Mouse (Mus musculus) CH12.LX (cell line): ENCODE data around the gene Trim44.

Experiments
- CTCF ChIP-seq, 2 experiments: IDR thresholded peaks in 1 of 2; conservative IDR thresholded peaks in 1 of 2; 2 replicates each; pipeline ENCODE4 v1.5.1; 2011 to 2012; ENCODE audit warnings: low read depth in 2 of 2, low read length in 2 of 2, improper control_type of control experiment in 1 of 2, inconsistent platforms in 1 of 2, mild to moderate bottlenecking in 1 of 2, moderate library complexity in 1 of 2
- EP300 ChIP-seq: IDR thresholded peaks from 2 replicates; pipeline ENCODE4 v1.6.1; 2011; ENCODE audit warnings: low read length, improper control_type of control experiment
- GABPA ChIP-seq: IDR thresholded peaks from 2 replicates; pipeline ENCODE4 v1.6.1; 2012; ENCODE audit warnings: low read depth, low read length, improper control_type of control experiment, inconsistent platforms; ENCODE audit not compliant: insufficient replicate concordance
- SMC3 ChIP-seq: IDR thresholded peaks from 2 replicates; pipeline ENCODE4 v1.6.1; 2011; ENCODE audit warnings: low read depth, low read length, improper control_type of control experiment

GRCm38 (mm10) chr2:102293181-102293580, 114.4 kb downstream of the Trim44 start:
- TF ChIP-seq GABPA (no peak), EP300 (no peak), SMC3 (no peak), CTCF (conservative IDR thresholded peaks at IDR 0.05 in 1 of 2, IDR thresholded peaks at IDR 0.05 in 1 of 2; ENCODE audit: low read depth in 2 of 2, low read length in 2 of 2) (no peak)
